Mouse (Mus musculus): ENCODE results near the gene Kcnh7.

The Kcnh7 gene

GRCm38 (mm10) chr2:62935273-62935874 lies 248.7 kb downstream of the Kcnh7 start:
- no peak for DNase-seq

DNA sequence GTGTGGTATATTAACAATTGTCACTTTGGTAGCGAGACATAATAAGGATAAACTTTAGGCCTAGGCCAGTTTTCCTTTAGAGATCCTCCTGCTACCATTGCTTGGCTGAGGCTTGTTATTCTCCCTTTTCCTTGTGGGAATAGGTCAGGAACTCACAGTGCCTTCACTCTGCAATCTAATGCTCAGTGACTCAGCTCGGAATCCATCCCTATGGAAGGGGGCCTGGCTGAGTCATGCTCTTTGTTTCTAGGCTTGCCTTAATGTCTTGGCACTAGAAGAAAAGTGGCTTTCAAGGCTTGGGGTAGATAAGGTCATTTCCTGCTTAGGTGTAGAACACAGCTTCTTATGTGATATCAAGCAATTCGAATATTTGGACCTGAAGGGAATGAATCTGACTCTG lies 255.6 kb downstream of the Kcnh7 start:
- no peak for DNase-seq

GRCm38 (mm10) chr2:62928065-62928464 lies 256.0 kb downstream of the Kcnh7 start:
- DNase-seq = no peak

- no peak for DNase-seq
Observed at GRCm38 (mm10) chr2:62923803-62924202, 260.3 kb downstream of the Kcnh7 start.

GRCm38 (mm10) chr2:62907688-62908087 lies 276.4 kb downstream of the Kcnh7 start:
- DNase-seq = no peak

DNA sequence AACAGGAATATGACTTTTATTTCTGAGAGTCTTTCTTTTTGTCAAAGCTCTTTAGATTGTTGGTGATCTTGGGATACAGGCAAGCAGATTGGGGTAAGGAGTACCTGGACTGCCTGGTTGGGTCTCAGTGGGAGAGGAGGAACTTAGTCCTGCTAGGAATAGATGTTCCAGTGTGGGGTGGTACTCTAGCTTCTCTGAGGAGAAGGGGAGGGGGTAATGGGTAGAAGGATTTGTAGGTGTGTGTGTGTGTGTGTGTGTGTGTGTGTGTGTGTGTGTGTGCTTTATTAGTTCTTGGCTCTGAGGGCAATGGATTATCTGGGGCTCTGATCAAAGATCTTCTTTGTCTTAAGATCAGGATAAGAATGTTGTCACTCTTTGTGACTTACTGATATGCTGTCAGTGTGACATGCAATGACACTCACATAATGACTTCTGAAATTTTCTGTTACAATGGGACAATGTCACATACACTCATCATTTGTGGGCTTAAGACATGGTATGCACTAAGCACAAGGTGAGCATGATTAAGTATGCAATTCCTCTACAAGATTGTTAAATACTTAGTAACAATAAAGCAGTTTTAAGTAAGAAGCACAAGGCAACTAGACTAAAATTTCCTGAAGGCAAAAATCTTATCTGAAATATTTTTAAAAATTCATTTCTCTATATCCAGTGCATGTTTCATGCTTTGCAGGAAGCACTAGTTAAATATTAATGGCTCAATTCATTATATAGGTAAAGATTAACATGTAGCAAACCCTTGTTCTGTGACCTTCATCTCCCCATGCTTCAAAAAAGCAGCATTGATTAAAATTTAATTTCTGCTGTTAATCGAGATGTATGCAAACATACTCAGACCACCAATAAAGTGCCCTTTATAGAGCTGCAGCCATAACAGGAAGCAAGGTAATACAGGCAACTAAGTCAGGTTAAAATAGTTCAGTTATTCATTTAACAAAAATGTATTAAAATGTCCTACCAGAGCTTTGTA lies 281.4 kb downstream of the Kcnh7 start:
- no peak for DNase-seq

GRCm38 (mm10) chr2:62878763-62879162 lies 305.3 kb downstream of the Kcnh7 start:
- no peak for DNase-seq

DNA sequence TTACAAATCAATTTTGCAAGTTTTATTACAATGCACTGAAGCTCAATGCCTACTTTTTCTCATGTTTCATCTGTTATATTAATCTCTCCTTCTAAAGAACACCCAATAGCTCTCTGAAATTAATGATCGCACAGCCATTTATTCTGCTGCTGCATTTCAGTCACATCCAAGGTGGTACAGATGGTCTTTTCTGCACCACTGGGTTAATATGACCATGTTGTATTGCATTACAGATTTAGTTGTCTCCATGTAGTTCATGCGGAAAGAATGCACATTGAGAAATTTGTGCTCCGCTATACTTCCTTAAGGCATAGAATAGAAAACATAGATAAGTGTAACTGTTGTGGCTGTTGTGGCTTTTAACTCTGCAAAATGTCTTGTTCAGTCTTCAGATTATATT lies 328.7 kb downstream of the Kcnh7 start:
- DNase-seq = no peak

GRCm38 (mm10) chr2:62842630-62843029 lies 341.5 kb downstream of the Kcnh7 start:
- DNase-seq = no peak

DNA sequence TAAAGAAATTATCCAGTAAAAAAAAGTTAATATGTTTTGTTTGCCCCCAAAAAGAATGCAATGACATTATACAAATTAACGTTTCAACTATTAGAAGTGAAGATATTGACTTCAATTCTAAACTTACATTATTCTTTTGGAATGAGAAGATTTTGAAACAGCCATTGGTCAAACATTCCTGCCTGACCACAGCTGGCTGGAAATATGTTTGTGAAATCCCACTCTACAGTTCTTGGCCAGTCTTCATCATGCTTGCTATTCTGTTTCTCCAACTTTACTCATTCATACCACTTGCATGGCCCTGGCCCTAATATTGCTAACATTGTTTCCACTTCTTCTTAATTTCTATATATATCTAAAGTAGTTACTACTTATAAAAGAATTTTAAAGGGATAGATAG lies 349.8 kb downstream of the Kcnh7 start:
- no peak for DNase-seq

DNA sequence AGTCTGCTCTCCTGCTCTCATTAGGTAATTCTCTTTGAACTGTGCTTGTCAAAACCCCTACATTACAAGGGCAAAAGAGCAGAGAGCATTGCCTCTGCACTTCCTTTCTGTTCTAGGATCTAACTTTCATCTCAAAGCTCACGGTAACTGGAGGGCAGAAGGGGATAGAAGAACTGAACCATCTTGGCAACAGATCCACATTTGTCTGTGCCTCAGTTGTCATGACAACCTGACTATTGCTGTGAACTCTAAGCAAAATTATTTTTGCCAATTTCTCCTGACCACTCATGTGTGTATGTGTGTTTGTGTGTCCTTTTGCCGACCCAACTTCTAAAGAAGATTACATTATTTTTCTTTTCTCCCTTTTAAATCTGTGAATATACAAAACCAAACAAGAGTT lies 364.9 kb downstream of the Kcnh7 start:
- DNase-seq = no peak

GRCm38 (mm10) chr2:62816016-62816415 lies 368.1 kb downstream of the Kcnh7 start:
- DNase-seq = no peak

GRCm38 (mm10) chr2:62808813-62809212 lies 375.3 kb downstream of the Kcnh7 start:
- peak; percentile 3 to 6 for DNase-seq

GRCm38 (mm10) chr2:62807476-62807882 lies 376.6 kb downstream of the Kcnh7 start:
- no peak for DNase-seq

DNA sequence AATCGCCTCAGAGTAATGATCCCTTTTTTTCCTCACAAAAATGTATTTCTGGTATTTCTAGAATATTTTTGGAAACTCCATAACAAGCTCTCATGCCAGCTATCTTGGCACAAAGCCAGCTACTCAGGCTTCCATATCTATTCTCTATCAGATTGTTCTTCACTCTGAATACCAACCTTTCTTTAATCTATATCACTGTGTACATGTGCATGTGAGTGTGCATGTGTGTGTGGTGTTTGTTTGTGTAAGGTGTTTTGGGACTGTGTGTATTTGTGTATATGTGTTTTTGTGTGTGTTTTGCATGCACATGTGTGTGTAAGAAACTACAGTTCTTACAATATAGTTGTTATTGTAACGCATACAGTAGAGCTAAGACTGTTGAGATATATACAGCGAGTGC lies 377.2 kb downstream of the Kcnh7 start:
- no peak for DNase-seq

GRCm38 (mm10) chr2:62804030-62804429 lies 380.1 kb downstream of the Kcnh7 start:
- no peak for DNase-seq

- no peak for DNase-seq
Observed at GRCm38 (mm10) chr2:62784460-62785038, 399.5 kb downstream of the Kcnh7 start.

- no peak for DNase-seq
Observed at GRCm38 (mm10) chr2:62746256-62746655, 437.8 kb downstream of the Kcnh7 start.

DNA sequence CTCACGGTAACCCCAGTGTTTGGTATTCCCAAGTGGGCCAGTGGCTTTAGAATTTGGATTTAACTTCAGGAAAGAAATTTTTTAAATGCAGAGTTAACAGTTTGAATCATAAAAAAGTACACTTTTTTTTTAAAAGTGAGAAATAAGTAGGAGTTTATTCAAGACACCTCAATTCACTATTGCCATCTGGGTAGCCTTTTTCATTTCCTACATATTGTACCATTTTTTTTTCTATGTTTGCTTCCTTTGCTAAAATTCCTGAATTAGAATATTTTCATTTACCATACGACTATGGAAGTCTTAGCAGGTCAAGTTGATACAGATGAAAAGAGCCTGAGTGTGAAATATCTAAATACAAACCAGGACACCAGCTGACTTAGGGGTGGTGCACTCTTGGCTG lies 441.0 kb downstream of the Kcnh7 start:
- DNase-seq = no peak

DNA sequence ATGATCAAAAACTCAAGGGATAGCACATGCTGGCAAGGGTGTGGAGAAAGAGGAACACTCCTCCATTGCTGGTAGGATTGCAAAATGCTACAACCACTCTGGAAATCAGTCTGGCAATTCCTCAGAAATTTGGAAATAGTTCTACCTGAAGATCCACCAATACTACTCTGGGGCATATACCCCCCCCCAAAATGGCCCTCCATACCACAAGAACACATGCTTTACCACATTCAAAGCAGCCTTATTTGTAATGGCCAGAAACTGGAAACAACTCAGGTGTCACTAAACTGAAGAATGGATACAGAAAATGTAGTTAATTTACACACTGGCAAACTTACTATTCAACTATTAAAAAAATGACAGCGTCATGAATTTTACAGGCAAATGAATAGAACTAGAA lies 453.4 kb downstream of the Kcnh7 start:
- DNase-seq = no peak

GRCm38 (mm10) chr2:62727732-62728131 lies 456.4 kb downstream of the Kcnh7 start:
- no peak for DNase-seq

DNA sequence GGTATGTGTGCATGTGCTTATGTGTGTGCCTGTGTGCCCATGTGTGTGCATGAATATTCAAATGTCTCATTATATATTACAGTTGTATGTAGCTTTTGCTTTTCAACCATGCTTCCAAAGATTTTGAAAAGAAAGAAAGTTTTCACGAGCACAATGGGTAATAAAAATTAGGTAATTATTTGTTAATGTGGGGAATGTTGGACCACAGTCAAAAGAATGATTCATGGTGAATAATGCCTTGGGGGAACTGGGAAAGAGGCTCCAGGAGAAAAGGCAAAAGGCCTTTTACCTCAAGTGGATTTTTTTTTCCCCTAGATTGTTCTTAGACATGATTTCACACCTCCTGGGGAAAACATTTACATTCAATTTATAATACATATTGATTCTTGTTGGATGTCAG lies 458.1 kb downstream of the Kcnh7 start:
- DNase-seq = no peak

DNA sequence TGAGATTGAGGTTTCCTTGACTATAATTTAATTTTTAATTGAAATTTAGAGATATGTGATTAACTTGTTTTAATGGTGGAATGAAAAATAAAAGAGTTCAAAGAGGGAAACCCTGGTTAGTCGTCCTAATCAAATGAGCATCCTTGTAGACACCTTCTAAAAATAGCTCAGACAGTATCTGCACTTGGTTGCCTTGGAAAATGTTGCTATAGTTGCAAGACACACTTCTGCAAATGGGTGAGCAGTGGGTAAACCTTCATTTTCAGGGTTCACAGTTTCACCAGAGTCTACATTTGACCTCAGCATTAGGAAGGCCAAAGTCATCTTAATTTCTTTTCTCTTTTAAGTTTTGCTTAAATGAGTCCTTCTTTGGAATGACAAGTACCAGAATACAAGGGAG lies 465.7 kb downstream of the Kcnh7 start:
- DNase-seq = no peak

- no peak for DNase-seq
Observed at GRCm38 (mm10) chr2:62717270-62717669, 466.8 kb downstream of the Kcnh7 start.
